Comparison of ENCODE assay signal across 10 mouse cellular contexts in the genomic region with DNA sequence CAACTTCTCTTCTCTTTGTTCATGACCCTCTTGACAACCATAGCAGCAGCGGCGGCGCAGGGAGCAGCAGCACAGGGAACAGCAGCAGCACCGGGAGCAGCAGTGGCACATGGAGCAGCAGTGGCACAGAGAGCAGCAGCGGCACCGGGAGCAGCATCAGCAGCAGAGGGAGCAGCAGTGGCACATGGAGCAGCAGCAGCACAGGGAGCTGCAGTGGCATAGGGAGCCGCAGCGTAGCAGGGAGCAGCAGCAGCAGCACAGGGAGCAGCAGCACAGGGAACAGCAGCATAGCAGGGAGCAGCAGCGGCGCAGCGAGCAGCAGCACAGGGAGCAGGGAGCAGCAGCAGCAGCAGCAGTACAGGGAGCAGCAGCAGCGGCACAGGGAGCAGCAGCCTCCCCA. TPM values are rescaled to one million over a fixed set of nuclear protein-coding genes. Genes with fewer than 3 reads are reported as not detected.
A peak's percentile ranks its signal among the peaks of the same experiment; 100 is the strongest.
DNase-seq lines count a peak whose midpoint lies in the region; ATAC-seq and TF ChIP-seq lines count a peak whose summit lies in the region.
"Had no signal": no experiment of that assay in that cellular context is flagged by ENCODE, and none has a peak within 500 bp of the region (broad histone marks: within the 10 kb centered on the region; RNA-seq: fewer than 3 reads in every experiment).

No protein-coding gene starts in this region.

- peaks cover under 1% of the 10 kb centered on the region; the same call in 1 of the 2 replicates for H3K36me3 ChIP-seq in heart, embryonic 10.5 days
- H3K36me3 ChIP-seq in ES-Bruce4 (ENCODE audit: control insufficient read depth, insufficient read depth, low read length, poor library complexity, severe bottlenecking), result no peaks in the 10 kb centered on the region
- H3K36me3 ChIP-seq in forebrain, embryonic 12.5 days (replicated peaks), result no peaks in the 10 kb centered on the region
- no peaks in the 10 kb centered on the region for H3K36me3 ChIP-seq in limb, embryonic 13.5 days

- intact Hi-C loops in heart, postnatal 25 days (cut with DNase I), result no loop called here

- H3K4me3 ChIP-seq in heart, embryonic 10.5 days, result peak overlapping the region; percentile 41
- H3K4me3 ChIP-seq in ES-Bruce4 (ENCODE audit: low read depth, low read length), result peak overlapping the region; percentile 46
- peak overlapping the region; percentile 16; the same call in 1 of the 2 replicates for H3K4me3 ChIP-seq in forebrain, embryonic 12.5 days (replicated peaks)
- H3K4me3 ChIP-seq in limb, embryonic 13.5 days, result peak overlapping the region; percentile 10

- H3K9me3 ChIP-seq in heart, embryonic 10.5 days, result no peaks in the 10 kb centered on the region
- no peaks in the 10 kb centered on the region for H3K9me3 ChIP-seq in ES-Bruce4 (replicated peaks; ENCODE audit: control insufficient read depth, insufficient read depth, low read length, poor library complexity, severe bottlenecking)
- no peaks in the 10 kb centered on the region for H3K9me3 ChIP-seq in forebrain, embryonic 12.5 days
- H3K9me3 ChIP-seq in limb, embryonic 13.5 days, result no peaks in the 10 kb centered on the region

- H3K4me1 ChIP-seq in heart, embryonic 10.5 days, result peaks cover 5% of the 10 kb centered on the region
- H3K4me1 ChIP-seq in ES-Bruce4 (ENCODE audit: control insufficient read depth, insufficient read depth, low read length), result no peaks in the 10 kb centered on the region
- H3K4me1 ChIP-seq in forebrain, embryonic 12.5 days, result peaks cover 9% of the 10 kb centered on the region
- H3K4me1 ChIP-seq in limb, embryonic 13.5 days, result peaks cover 8% of the 10 kb centered on the region; the same call in 1 of the 2 replicates

- H3K27me3 ChIP-seq in heart, embryonic 10.5 days (ENCODE audit: insufficient read depth, poor library complexity, severe bottlenecking), result peaks cover 25% of the 10 kb centered on the region
- H3K27me3 ChIP-seq in ES-Bruce4 (ENCODE audit: control insufficient read depth, insufficient read depth, low read length, poor library complexity, severe bottlenecking), result no peaks in the 10 kb centered on the region
- H3K27me3 ChIP-seq in forebrain, embryonic 12.5 days, result peaks cover 23% of the 10 kb centered on the region
- H3K27me3 ChIP-seq in limb, embryonic 13.5 days, result peaks cover 6% of the 10 kb centered on the region; the same call in 1 of the 2 replicates

- TF ChIP-seq CTCF in ES-Bruce4 (IDR thresholded peaks at IDR 0.05; ENCODE audit: low read depth, low read length), result no peak

- DNase-seq in heart, embryonic 10.5 days (ENCODE audit: low spot score), result no peak
- no peak for DNase-seq in heart, postnatal 25 days (ENCODE audit: low spot score)
- DNase-seq in layer of hippocampus, postnatal 10 days (ENCODE audit: low spot score in 2 of 2), result no peak
- no peak for DNase-seq in T-cell, adult 2 months (ENCODE audit: low spot score)
- no peak for DNase-seq in kidney, postnatal 14 days
- DNase-seq: adrenal gland, postnatal 10 days; thymus, adult 18-20 months had no signal

- no peak for TF ChIP-seq POLR2A in ES-Bruce4 (IDR thresholded peaks at IDR 0.05; ENCODE audit: insufficient read depth, low read length)

- no peak for ATAC-seq in forebrain, embryonic 12.5 days (ENCODE audit: low FRiP score)
- ATAC-seq in limb, embryonic 13.5 days (ENCODE audit: low FRiP score, low read depth), result no peak

- TF ChIP-seq EP300 in ES-Bruce4 (IDR thresholded peaks at IDR 0.05; ENCODE audit: insufficient read depth, low read depth, low read length), result no peak

- 15% methylated on average over 12 of the region's 12 CpGs for WGBS in heart, embryonic 10.5 days
- WGBS in forebrain, embryonic 12.5 days, result 20% methylated on average over 12 of the region's 12 CpGs
- WGBS in limb, embryonic 13.5 days, result 17% methylated on average over 12 of the region's 12 CpGs

- peak overlapping the region; percentile 1; the same call in 1 of the 2 replicates for H3K9ac ChIP-seq in ES-Bruce4 (ENCODE audit: low read depth, poor library complexity, severe bottlenecking)
- 0 out of 2 replicates have a peak overlapping the region, but pooled peaks have one; percentile 25 for H3K9ac ChIP-seq in forebrain, embryonic 12.5 days
- peak overlapping the region; percentile 58 for H3K9ac ChIP-seq in limb, embryonic 13.5 days

- H3K4me2 ChIP-seq in forebrain, embryonic 12.5 days, result peak overlapping the region; percentile 36
- H3K4me2 ChIP-seq in limb, embryonic 13.5 days (replicated peaks), result peak overlapping the region; percentile 44

- H3K27ac ChIP-seq in heart, embryonic 10.5 days, result peak overlapping the region; percentile 44; the same call in 1 of the 2 replicates
- H3K27ac ChIP-seq in ES-Bruce4 (ENCODE audit: insufficient read depth, low read length), result no peak overlapping the region
- H3K27ac ChIP-seq in forebrain, embryonic 12.5 days, result no peak overlapping the region
- no peak overlapping the region for H3K27ac ChIP-seq in limb, embryonic 13.5 days

RNA-seq across cellular contexts. Expression of a gene that starts 5.0 kb away (rescaled TPM):
- 12.3 and 13.9 TPM in 2 replicates for polyA plus RNA-seq in heart, embryonic 10.5 days (2016; fragmentation: Nextera tagmentation; extraction: Ambion mirVana)
- total RNA-seq in heart, postnatal 25 days (2021), result 10 to 100 TPM; 41.2 to 50.6 TPM
- 13.0 and 14.8 TPM in 2 replicates for polyA plus RNA-seq in ES-Bruce4 (2011; ENCODE audit: insufficient read depth, insufficient read length, low read depth, missing spikeins)
- 15.5 and 17.9 TPM in 2 replicates for polyA plus RNA-seq in forebrain, embryonic 12.5 days (2016; fragmentation: Nextera tagmentation; extraction: Ambion mirVana)
- polyA plus RNA-seq in limb, embryonic 13.5 days (2015; fragmentation: Nextera tagmentation; extraction: Ambion mirVana), result 22.3 and 36.6 TPM in 2 replicates
- 10 to 100 TPM; 61.6 to 91.2 TPM for total RNA-seq in layer of hippocampus, postnatal 10 days (2021)

RNA-seq across cellular contexts. Expression of a gene that starts 10.6 kb away (rescaled TPM):
- polyA plus RNA-seq in heart, embryonic 10.5 days (2016; fragmentation: Nextera tagmentation; extraction: Ambion mirVana), result 1.3 and 2.3 TPM in 2 replicates
- total RNA-seq in heart, postnatal 25 days (2021), result not detected
- 1.2 and 1.5 TPM in 2 replicates for polyA plus RNA-seq in ES-Bruce4 (2011; ENCODE audit: insufficient read depth, insufficient read length, low read depth, missing spikeins)
- 1.7 and 1.9 TPM in 2 replicates for polyA plus RNA-seq in forebrain, embryonic 12.5 days (2016; fragmentation: Nextera tagmentation; extraction: Ambion mirVana)
- 3.4 TPM in 2 replicates for polyA plus RNA-seq in limb, embryonic 13.5 days (2015; fragmentation: Nextera tagmentation; extraction: Ambion mirVana)
- 10 to 100 TPM; 48.9 to 49.0 TPM for total RNA-seq in layer of hippocampus, postnatal 10 days (2021)

RNA-seq across cellular contexts. Expression of a gene that starts 16.9 kb away (rescaled TPM):
- 93.5 and 95.9 TPM in 2 replicates for polyA plus RNA-seq in heart, embryonic 10.5 days (2016; fragmentation: Nextera tagmentation; extraction: Ambion mirVana)
- 10 to 100 TPM; 43.6 to 54.1 TPM for total RNA-seq in heart, postnatal 25 days (2021)
- 145 and 168 TPM in 2 replicates for polyA plus RNA-seq in ES-Bruce4 (2011; ENCODE audit: insufficient read depth, insufficient read length, low read depth, missing spikeins)
- polyA plus RNA-seq in forebrain, embryonic 12.5 days (2016; fragmentation: Nextera tagmentation; extraction: Ambion mirVana), result 100 and 103 TPM in 2 replicates
- polyA plus RNA-seq in limb, embryonic 13.5 days (2015; fragmentation: Nextera tagmentation; extraction: Ambion mirVana), result 96.2 and 103 TPM in 2 replicates
- total RNA-seq in layer of hippocampus, postnatal 10 days (2021), result 100 to 1,000 TPM; 110 to 112 TPM

RNA-seq across cellular contexts. Expression of a gene that starts 56.2 kb away (rescaled TPM):
- 0.71 and 1.4 TPM in 2 replicates for polyA plus RNA-seq in heart, embryonic 10.5 days (2016; fragmentation: Nextera tagmentation; extraction: Ambion mirVana)
- total RNA-seq in heart, postnatal 25 days (2021), result under 1 TPM; 0.14 to 0.39 TPM
- polyA plus RNA-seq in ES-Bruce4 (2011; ENCODE audit: insufficient read depth, insufficient read length, low read depth, missing spikeins), result 1.7 and 3.3 TPM in 2 replicates
- 14.8 and 16.6 TPM in 2 replicates for polyA plus RNA-seq in forebrain, embryonic 12.5 days (2016; fragmentation: Nextera tagmentation; extraction: Ambion mirVana)
- polyA plus RNA-seq in limb, embryonic 13.5 days (2015; fragmentation: Nextera tagmentation; extraction: Ambion mirVana), result 5.0 and 5.2 TPM in 2 replicates
- total RNA-seq in layer of hippocampus, postnatal 10 days (2021), result 100 to 1,000 TPM; 170 to 175 TPM

Comparison
In these comparisons a context has a peak if more than half of its experiments do, and no peak if none do; other contexts are left out.
1. H3K9ac ChIP-seq: peak in every context shown above with its lines; median percentile 58 in limb, embryonic 13.5 days; 25 in forebrain, embryonic 12.5 days; 1 in ES-Bruce4.